In genomic region chr3:75655578-75656344, GRCm38 (mm10) we compare ENCODE assay signal across 19 mouse cellular contexts.
DNase-seq lines count a peak whose midpoint lies in the region; ATAC-seq and TF ChIP-seq lines count a peak whose summit lies in the region.
"Had no signal": no experiment of that assay in that cellular context is flagged by ENCODE, and none has a peak within 500 bp of the region (broad histone marks: within the 10 kb centered on the region; RNA-seq: fewer than 3 reads in every experiment).

No protein-coding gene starts in this region.

- H3K27me3 ChIP-seq in E14TG2a.4 (ENCODE audit: insufficient read depth, low read length), result no peaks in the 10 kb centered on the region
- no peaks in the 10 kb centered on the region for H3K27me3 ChIP-seq in kidney, adult 2 months (replicated peaks; ENCODE audit: control insufficient read depth, insufficient read depth, low read length)
- no peaks in the 10 kb centered on the region for H3K27me3 ChIP-seq in forebrain, embryonic 11.5 days (ENCODE audit: control insufficient read depth, insufficient read depth, low read length)
- H3K27me3 ChIP-seq: heart, embryonic 13.5 days; hindbrain, embryonic 15.5 days had no signal

- DNase-seq in B cell, adult 2 months, result peak; percentile 35 to 43
- DNase-seq in R1 (ENCODE audit: low read depth, low spot score), result peak; percentile 83
- no peak for DNase-seq in kidney, adult 2 months
- DNase-seq in forebrain, embryonic 11.5 days (ENCODE audit: low spot score), result no peak
- DNase-seq in yolk sac, embryonic 10.5 days (ENCODE audit: low spot score), result no peak
- DNase-seq: adrenal gland, adult 8-10 months; adrenal gland, postnatal 36 days; cerebellum, adult 2 months; cerebellum, postnatal 10 days; gastrocnemius, adult 2 months; gastrocnemius, postnatal 25 days; heart, postnatal 36 days had no signal

- no peak overlapping the region for H3K9ac ChIP-seq in forebrain, embryonic 11.5 days (ENCODE audit: low read length)
- H3K9ac ChIP-seq: heart, embryonic 13.5 days; hindbrain, embryonic 15.5 days had no signal

- H3K4me2 ChIP-seq in forebrain, embryonic 11.5 days (ENCODE audit: low read depth, low read length, severe bottlenecking), result no peak overlapping the region
- H3K4me2 ChIP-seq: heart, embryonic 13.5 days; hindbrain, embryonic 15.5 days had no signal

- WGBS in kidney, adult 2 months, result 80% methylated on average over 6 of the region's 6 CpGs
- WGBS in forebrain, embryonic 11.5 days, result 80% methylated on average over 6 of the region's 6 CpGs

- no peak for TF ChIP-seq CTCF in E14TG2a.4 (conservative IDR thresholded peaks at IDR 0.05; ENCODE audit: low read length)
- TF ChIP-seq CTCF in kidney, adult 2 months (conservative IDR thresholded peaks at IDR 0.05; ENCODE audit: insufficient read depth, insufficient read length, low read depth, low read length), result no peak

- H3K4me3 ChIP-seq in E14TG2a.4 (replicated peaks; ENCODE audit: low read length), result peak overlapping the region; percentile 86
- H3K4me3 ChIP-seq in kidney, adult 2 months (ENCODE audit: insufficient read depth, low read depth, low read length), result no peak overlapping the region
- H3K4me3 ChIP-seq in forebrain, embryonic 11.5 days (ENCODE audit: low read depth, low read length), result no peak overlapping the region
- H3K4me3 ChIP-seq: embryonic facial prominence, embryonic 10.5 days; gastrocnemius, adult 2 months; heart, embryonic 13.5 days; hindbrain, embryonic 15.5 days had no signal

- H3K9me3 ChIP-seq in E14TG2a.4 (ENCODE audit: low read length), result no peaks in the 10 kb centered on the region
- H3K9me3 ChIP-seq in forebrain, embryonic 11.5 days (ENCODE audit: control insufficient read depth, low read length), result no peaks in the 10 kb centered on the region
- H3K9me3 ChIP-seq: embryonic facial prominence, embryonic 10.5 days; heart, embryonic 13.5 days; hindbrain, embryonic 15.5 days had no signal

- ATAC-seq in forebrain, embryonic 11.5 days (replicated peaks; ENCODE audit: low FRiP score), result no peak
- ATAC-seq: forebrain, embryonic 14.5 days; inflammation-experienced regulatory T-cells, adult 6 months; Patski had no signal

- H3K27ac ChIP-seq in kidney, adult 2 months (ENCODE audit: insufficient read depth, low read depth, low read length), result no peak overlapping the region
- no peak overlapping the region for H3K27ac ChIP-seq in forebrain, embryonic 11.5 days (ENCODE audit: low read depth, low read length)
- H3K27ac ChIP-seq: embryonic facial prominence, embryonic 10.5 days; gastrocnemius, adult 2 months; heart, embryonic 13.5 days; hindbrain, embryonic 15.5 days had no signal

- H3K4me1 ChIP-seq in E14TG2a.4 (replicated peaks; ENCODE audit: low read depth, low read length), result peaks cover 19% of the 10 kb centered on the region
- no peaks in the 10 kb centered on the region for H3K4me1 ChIP-seq in kidney, adult 2 months (ENCODE audit: control insufficient read depth, insufficient read depth, low read length)
- no peaks in the 10 kb centered on the region for H3K4me1 ChIP-seq in forebrain, embryonic 11.5 days (replicated peaks; ENCODE audit: control insufficient read depth, insufficient read depth, low read length)
- H3K4me1 ChIP-seq: embryonic facial prominence, embryonic 10.5 days; heart, embryonic 13.5 days; hindbrain, embryonic 15.5 days had no signal

- H3K36me3 ChIP-seq in E14TG2a.4 (ENCODE audit: insufficient read depth, low read length), result no peaks in the 10 kb centered on the region; the same call in 1 of the 2 replicates
- H3K36me3 ChIP-seq in kidney, adult 2 months (ENCODE audit: control insufficient read depth, insufficient read depth, low read length), result no peaks in the 10 kb centered on the region
- no peaks in the 10 kb centered on the region for H3K36me3 ChIP-seq in forebrain, embryonic 11.5 days (ENCODE audit: control insufficient read depth, insufficient read depth, low read length)
- H3K36me3 ChIP-seq: embryonic facial prominence, embryonic 10.5 days; heart, embryonic 13.5 days; hindbrain, embryonic 15.5 days had no signal

- TF ChIP-seq POLR2A in kidney, adult 2 months (IDR thresholded peaks at IDR 0.05; ENCODE audit: low read depth, low read length), result no peak

Comparison
In these comparisons a context has a peak if more than half of its experiments do, and no peak if none do; other contexts are left out.
1. DNase-seq: peak in B cell, adult 2 months (2 of 2) and R1 (single experiment); none in kidney, adult 2 months (single experiment), forebrain, embryonic 11.5 days (single experiment) and yolk sac, embryonic 10.5 days (single experiment).